Mouse (Mus musculus) embryonic facial prominence, embryonic 14.5 days (tissue): ENCODE data around the gene 6030458C11Rik. TPM values are rescaled to one million over a fixed set of nuclear protein-coding genes. Genes with fewer than 3 reads are reported as not detected.

Experiments
- ATAC-seq: fragments of 200-750 bp; cut with Nextera tagmentation; 2 replicates; pipeline ENCODE4 v1.8.0; 2017; ENCODE audit warnings: low read depth, moderate number of reproducible peaks, moderate TSS enrichment
- DNase-seq: peaks from one replicate; pipeline ENCODE4 v3.0.0-alpha.2; 2015; ENCODE audit warnings: low spot score
- H3K27ac ChIP-seq: fragments of 300-500 bp; sonication (generic); replicated peaks from 2 replicates; pipeline ENCODE4 v1.5.1; 2014; ENCODE audit warnings: low read depth, mild to moderate bottlenecking, low read length, moderate library complexity
- H3K27me3 ChIP-seq: fragments of 300-500 bp; sonication (generic); replicated peaks from 2 replicates; pipeline ENCODE4 v1.6.1; 2014; ENCODE audit warnings: low read length; ENCODE audit not compliant: control insufficient read depth, insufficient read depth
- H3K36me3 ChIP-seq: fragments of 300-500 bp; sonication (generic); 2 replicates; pipeline ENCODE4 v1.6.1; 2014; ENCODE audit warnings: low read length, mixed read lengths; ENCODE audit not compliant: control insufficient read depth, insufficient read depth
- H3K4me1 ChIP-seq: fragments of 300-500 bp; sonication (generic); 2 replicates; pipeline ENCODE4 v1.6.1; 2014; ENCODE audit warnings: antibody characterized with exemption, low read length; ENCODE audit not compliant: control insufficient read depth, insufficient read depth
- H3K4me2 ChIP-seq: fragments of 300-500 bp; sonication (generic); 2 replicates; pipeline ENCODE4 v1.6.1; 2014; ENCODE audit warnings: low read depth, mild to moderate bottlenecking, low read length, moderate library complexity, mixed read lengths
- H3K4me3 ChIP-seq: fragments of 300-500 bp; sonication (generic); 2 replicates; pipeline ENCODE4 v1.5.1; 2014; ENCODE audit warnings: low read depth, mild to moderate bottlenecking, low read length
- H3K9ac ChIP-seq: fragments of 300-500 bp; sonication (generic); 2 replicates; pipeline ENCODE4 v1.6.1; 2014; ENCODE audit warnings: low read depth, mild to moderate bottlenecking, low read length, moderate library complexity, mixed read lengths
- H3K9me3 ChIP-seq: fragments of 300-500 bp; sonication (generic); 2 replicates; pipeline ENCODE4 v1.6.1; 2016; ENCODE audit warnings: low read length; ENCODE audit not compliant: control insufficient read depth
- WGBS: fragments of 180-500 bp; shearing (Covaris S2); extraction: QIAGEN DNeasy Blood & Tissue Kit; methylation state at CpG from one replicate; pipeline ENCODE4 v1.1.7; 2014; 5-methylcytosine and 5-hydroxymethylcytosine counted together
- microRNA-seq: library from miRNA; unstranded; fragments of <30 nt; microRNA quantifications from one replicate; pipeline ENCODE4, GENCODE M21; 2016; ENCODE audit warnings: borderline number of aligned reads
- polyA plus RNA-seq: library from polyadenylated mRNA; unstranded; fragments of >200 nt; fragmentation: Nextera tagmentation; extraction: Ambion mirVana; gene quantifications from 2 replicates; pipeline ENCODE4 v1.2.1, GENCODE M21; 2014

The 6030458C11Rik gene
- polyA plus RNA-seq, 1 experiment from 2014 or later: 20.6 TPM

DNA sequence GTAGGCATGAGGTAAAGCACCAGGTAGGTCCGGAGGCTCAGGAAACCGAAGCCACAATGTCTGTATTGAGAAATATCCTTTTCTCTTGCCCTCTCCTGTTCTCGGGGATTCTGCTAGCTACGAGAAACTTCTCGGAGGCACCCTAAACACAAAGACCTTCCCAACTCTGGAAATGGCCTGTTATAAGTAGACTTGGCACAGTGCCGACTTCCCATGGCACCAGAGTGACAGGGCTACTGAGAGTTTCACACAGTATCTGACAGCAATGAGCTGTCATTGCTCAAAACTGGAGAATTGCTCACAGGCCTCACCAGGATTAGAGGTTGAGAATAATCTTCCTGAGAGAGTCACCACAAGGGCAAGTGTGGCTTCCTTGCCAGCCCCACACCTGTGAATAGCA is 63.7 kb downstream of the 6030458C11Rik start:
- no peaks in the 10 kb centered on the region for H3K4me1 ChIP-seq
- H3K4me2 ChIP-seq: no peak overlapping the region
- WGBS: 81% methylated on average over 6 of the region's 6 CpGs
- H3K4me3 ChIP-seq: no peak overlapping the region
- ATAC-seq (no peak), DNase-seq (no peak)
- no peaks in the 10 kb centered on the region for H3K27me3 ChIP-seq
- no peak overlapping the region for H3K9ac ChIP-seq
- no peak overlapping the region for H3K27ac ChIP-seq
- no peaks in the 10 kb centered on the region for H3K9me3 ChIP-seq
- no peaks in the 10 kb centered on the region for H3K36me3 ChIP-seq

DNA sequence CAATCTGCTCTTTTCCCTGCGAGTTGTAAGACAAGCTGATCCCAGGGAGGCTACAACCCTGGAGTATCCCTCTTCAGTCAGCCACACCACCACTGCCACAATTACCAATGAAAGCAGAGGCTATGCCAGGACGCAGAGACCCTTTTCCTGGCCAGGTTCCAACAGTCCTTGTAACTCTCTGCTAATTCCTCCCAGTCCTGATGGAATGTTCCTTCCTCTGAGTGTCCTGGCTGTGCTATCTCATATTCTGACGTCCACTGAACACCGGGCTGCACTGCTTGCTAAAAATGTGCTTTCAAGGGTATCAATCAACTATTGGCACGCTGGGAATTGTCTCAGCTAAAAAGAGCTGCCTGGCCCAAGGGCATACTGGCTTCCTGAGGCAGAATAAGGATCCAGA is 66.0 kb downstream of the 6030458C11Rik start:
- no peak for ATAC-seq
- WGBS: 49% methylated on average over 5 of the region's 5 CpGs
- DNase-seq: no peak

More for the DNA sequence above, 66.0 kb downstream of the 6030458C11Rik start:
- H3K4me1 ChIP-seq: peaks cover 1% of the 10 kb centered on the region
- H3K27me3 ChIP-seq: no peaks in the 10 kb centered on the region
- H3K36me3 ChIP-seq: no peaks in the 10 kb centered on the region
- no peaks in the 10 kb centered on the region for H3K9me3 ChIP-seq
- no peak overlapping the region for H3K9ac ChIP-seq
- H3K4me3 ChIP-seq: no peak overlapping the region
- no peak overlapping the region for H3K27ac ChIP-seq
- H3K4me2 ChIP-seq: no peak overlapping the region

Small RNA genes within 50 kb of the gene (microRNA-seq; reads per million reads assigned to microRNA genes)
- not detected for gene Gm47288

Other genes starting within 250 kb of the 6030458C11Rik start
- 22.3 and 28.0 TPM in 2 replicates for gene Pdzd2, start 84.7 kb downstream of the 6030458C11Rik start, polyA plus RNA-seq
- gene Drosha, start 166 bp upstream of the 6030458C11Rik start, polyA plus RNA-seq: 38.8 and 43.1 TPM in 2 replicates